Mouse (Mus musculus): ENCODE data around the gene Hipk3. TPM values are rescaled to one million over a fixed set of nuclear protein-coding genes. Genes with fewer than 3 reads are reported as not detected.
A peak's percentile ranks its signal among the peaks of the same experiment; 100 is the strongest.

Gene Hipk3
- polyA plus RNA-seq, 1 experiment from 2014 or later: 22.5 TPM

- no peak overlapping the region for H3K4me2 ChIP-seq (ENCODE audit: low read length)
- no peak overlapping the region for H3K9ac ChIP-seq (ENCODE audit: low read length)
- no peaks in the 10 kb centered on the region for H3K27me3 ChIP-seq (replicated peaks; ENCODE audit: control insufficient read depth, insufficient read depth, low read length)
- ATAC-seq (replicated peaks; ENCODE audit: low FRiP score, low TSS enrichment, low read depth): no peak
- H3K36me3 ChIP-seq (ENCODE audit: control insufficient read depth, insufficient read depth, low read length): peaks cover 3% of the 10 kb centered on the region
- 50% methylated on average over 1 of the region's 1 CpGs for WGBS
- H3K9me3 ChIP-seq (ENCODE audit: control insufficient read depth, low read length): no peaks in the 10 kb centered on the region
- DNase-seq (ENCODE audit: low spot score): no peak
- no peak overlapping the region for H3K27ac ChIP-seq (ENCODE audit: low read depth)
- no peak overlapping the region for H3K4me3 ChIP-seq (ENCODE audit: low read depth, low read length)
- H3K4me1 ChIP-seq (replicated peaks; ENCODE audit: control insufficient read depth, insufficient read depth, low read length): 0 out of 2 replicates have a peak, but pooled peaks cover 7% of the 10 kb centered on the region
These were observed 48.2 kb downstream of the Hipk3 start for GRCm38 (mm10) chr2:104446016-104446415.

GRCm38 (mm10) chr2:104444776-104445175, 49.5 kb downstream of the Hipk3 start:
- Histone ChIP-seq H3K4me1 (replicated peaks; ENCODE audit: control insufficient read depth, insufficient read depth, low read length) (0 out of 2 replicates have a peak, but pooled peaks cover 7% of the 10 kb centered on the region), H3K27ac (ENCODE audit: low read depth) (no peak overlapping the region), H3K9ac (ENCODE audit: low read length) (no peak overlapping the region), H3K27me3 (replicated peaks; ENCODE audit: control insufficient read depth, insufficient read depth, low read length) (no peaks in the 10 kb centered on the region), H3K4me2 (ENCODE audit: low read length) (no peak overlapping the region), H3K36me3 (ENCODE audit: control insufficient read depth, insufficient read depth, low read length) (peaks cover 15% of the 10 kb centered on the region), H3K9me3 (ENCODE audit: control insufficient read depth, low read length) (no peaks in the 10 kb centered on the region), H3K4me3 (ENCODE audit: low read depth, low read length) (no peak overlapping the region)
- 43% methylated on average over 2 of the region's 2 CpGs for WGBS
- ATAC-seq (replicated peaks; ENCODE audit: low FRiP score, low TSS enrichment, low read depth) (peak; percentile 68; the same call in 1 of the 2 replicates), DNase-seq (ENCODE audit: low spot score) (peak; percentile 60)

GRCm38 (mm10) chr2:104442341-104442740, 51.9 kb downstream of the Hipk3 start:
- no peak overlapping the region for H3K27ac ChIP-seq (ENCODE audit: low read depth)
- no peaks in the 10 kb centered on the region for H3K9me3 ChIP-seq (ENCODE audit: control insufficient read depth, low read length)
- 64% methylated on average over 4 of the region's 4 CpGs for WGBS
- no peak overlapping the region for H3K9ac ChIP-seq (ENCODE audit: low read length)
- H3K27me3 ChIP-seq (replicated peaks; ENCODE audit: control insufficient read depth, insufficient read depth, low read length): no peaks in the 10 kb centered on the region
- H3K36me3 ChIP-seq (ENCODE audit: control insufficient read depth, insufficient read depth, low read length): peaks cover 29% of the 10 kb centered on the region
- no peaks in the 10 kb centered on the region for H3K4me1 ChIP-seq (replicated peaks; ENCODE audit: control insufficient read depth, insufficient read depth, low read length)
- DNase-seq (ENCODE audit: low spot score) (no peak), ATAC-seq (replicated peaks; ENCODE audit: low FRiP score, low TSS enrichment, low read depth) (no peak)
- no peak overlapping the region for H3K4me3 ChIP-seq (ENCODE audit: low read depth, low read length)
- no peak overlapping the region for H3K4me2 ChIP-seq (ENCODE audit: low read length)

GRCm38 (mm10) chr2:104436226-104436625, 58.0 kb downstream of the Hipk3 start:
- no peaks in the 10 kb centered on the region for H3K27me3 ChIP-seq (replicated peaks; ENCODE audit: control insufficient read depth, insufficient read depth, low read length)
- H3K4me3 ChIP-seq (ENCODE audit: low read depth, low read length): no peak overlapping the region

GRCm38 (mm10) chr2:104431067-104431466, 63.2 kb downstream of the Hipk3 start:
- no peak overlapping the region for H3K4me2 ChIP-seq (ENCODE audit: low read length)
- H3K27me3 ChIP-seq (replicated peaks; ENCODE audit: control insufficient read depth, insufficient read depth, low read length): no peaks in the 10 kb centered on the region
- no peak overlapping the region for H3K4me3 ChIP-seq (ENCODE audit: low read depth, low read length)
- H3K36me3 ChIP-seq (ENCODE audit: control insufficient read depth, insufficient read depth, low read length): peaks cover 66% of the 10 kb centered on the region
- no peak overlapping the region for H3K9ac ChIP-seq (ENCODE audit: low read length)
- ATAC-seq (replicated peaks; ENCODE audit: low FRiP score, low TSS enrichment, low read depth) (no peak), DNase-seq (ENCODE audit: low spot score) (no peak)
- H3K4me1 ChIP-seq (replicated peaks; ENCODE audit: control insufficient read depth, insufficient read depth, low read length): no peaks in the 10 kb centered on the region
- 90% methylated on average over 6 of the region's 6 CpGs for WGBS
- no peak overlapping the region for H3K27ac ChIP-seq (ENCODE audit: low read depth)
- H3K9me3 ChIP-seq (ENCODE audit: control insufficient read depth, low read length): no peaks in the 10 kb centered on the region

More at GRCm38 (mm10) chr2:104436226-104436625, 58.0 kb downstream of the Hipk3 start:
- DNase-seq (ENCODE audit: low spot score) (no peak), ATAC-seq (replicated peaks; ENCODE audit: low FRiP score, low TSS enrichment, low read depth) (no peak)
- H3K4me2 ChIP-seq (ENCODE audit: low read length): no peak overlapping the region
- 93% methylated on average over 3 of the region's 3 CpGs for WGBS
- H3K9ac ChIP-seq (ENCODE audit: low read length): no peak overlapping the region
- H3K27ac ChIP-seq (ENCODE audit: low read depth): no peak overlapping the region
- H3K4me1 ChIP-seq (replicated peaks; ENCODE audit: control insufficient read depth, insufficient read depth, low read length): no peaks in the 10 kb centered on the region
- peaks cover 80% of the 10 kb centered on the region for H3K36me3 ChIP-seq (ENCODE audit: control insufficient read depth, insufficient read depth, low read length)
- no peaks in the 10 kb centered on the region for H3K9me3 ChIP-seq (ENCODE audit: control insufficient read depth, low read length)

GRCm38 (mm10) chr2:104430566-104430965, 63.7 kb downstream of the Hipk3 start:
- no peak for ATAC-seq (replicated peaks; ENCODE audit: low FRiP score, low TSS enrichment, low read depth)
- no peaks in the 10 kb centered on the region for H3K27me3 ChIP-seq (replicated peaks; ENCODE audit: control insufficient read depth, insufficient read depth, low read length)
- H3K9me3 ChIP-seq (ENCODE audit: control insufficient read depth, low read length): no peaks in the 10 kb centered on the region
- H3K4me2 ChIP-seq (ENCODE audit: low read length): no peak overlapping the region
- no peak for DNase-seq (ENCODE audit: low spot score)
- H3K27ac ChIP-seq (ENCODE audit: low read depth): no peak overlapping the region
- no peak overlapping the region for H3K4me3 ChIP-seq (ENCODE audit: low read depth, low read length)
- WGBS: 93% methylated on average over 5 of the region's 5 CpGs
- H3K9ac ChIP-seq (ENCODE audit: low read length): no peak overlapping the region
- H3K4me1 ChIP-seq (replicated peaks; ENCODE audit: control insufficient read depth, insufficient read depth, low read length): no peaks in the 10 kb centered on the region
- H3K36me3 ChIP-seq (ENCODE audit: control insufficient read depth, insufficient read depth, low read length): peaks cover 61% of the 10 kb centered on the region

- H3K27ac ChIP-seq (ENCODE audit: low read depth): no peak overlapping the region
- peaks cover 23% of the 10 kb centered on the region for H3K36me3 ChIP-seq (ENCODE audit: control insufficient read depth, insufficient read depth, low read length)
- H3K9ac ChIP-seq (ENCODE audit: low read length): no peak overlapping the region
- H3K4me3 ChIP-seq (ENCODE audit: low read depth, low read length): no peak overlapping the region
- H3K4me1 ChIP-seq (replicated peaks; ENCODE audit: control insufficient read depth, insufficient read depth, low read length): no peaks in the 10 kb centered on the region
- H3K27me3 ChIP-seq (replicated peaks; ENCODE audit: control insufficient read depth, insufficient read depth, low read length): no peaks in the 10 kb centered on the region
- no peak for ATAC-seq (replicated peaks; ENCODE audit: low FRiP score, low TSS enrichment, low read depth)
- H3K9me3 ChIP-seq (ENCODE audit: control insufficient read depth, low read length): no peaks in the 10 kb centered on the region
- 92% methylated on average over 3 of the region's 3 CpGs for WGBS
- DNase-seq (ENCODE audit: low spot score): no peak
- no peak overlapping the region for H3K4me2 ChIP-seq (ENCODE audit: low read length)
These were observed 68.1 kb downstream of the Hipk3 start for GRCm38 (mm10) chr2:104426112-104426511.

- ATAC-seq (replicated peaks; ENCODE audit: low FRiP score, low TSS enrichment, low read depth) (0 out of 2 replicates have a peak, but pooled peaks have one; percentile 40), DNase-seq (ENCODE audit: low spot score) (no peak)
- Histone ChIP-seq H3K9ac (ENCODE audit: low read length) (no peak overlapping the region), H3K4me1 (replicated peaks; ENCODE audit: control insufficient read depth, insufficient read depth, low read length) (no peaks in the 10 kb centered on the region), H3K27me3 (replicated peaks; ENCODE audit: control insufficient read depth, insufficient read depth, low read length) (no peaks in the 10 kb centered on the region), H3K36me3 (ENCODE audit: control insufficient read depth, insufficient read depth, low read length) (no peaks in the 10 kb centered on the region), H3K27ac (ENCODE audit: low read depth) (no peak overlapping the region), H3K4me3 (ENCODE audit: low read depth, low read length) (no peak overlapping the region), H3K4me2 (ENCODE audit: low read length) (no peak overlapping the region), H3K9me3 (ENCODE audit: control insufficient read depth, low read length) (no peaks in the 10 kb centered on the region)
- WGBS: 13% methylated on average over 1 of the region's 1 CpGs
These were observed 72.0 kb downstream of the Hipk3 start for GRCm38 (mm10) chr2:104422230-104422629.

GRCm38 (mm10) chr2:104420805-104421204, 73.4 kb downstream of the Hipk3 start:
- 73% methylated on average over 4 of the region's 4 CpGs for WGBS
- no peak overlapping the region for H3K27ac ChIP-seq (ENCODE audit: low read depth)
- no peaks in the 10 kb centered on the region for H3K36me3 ChIP-seq (ENCODE audit: control insufficient read depth, insufficient read depth, low read length)
- H3K4me1 ChIP-seq (replicated peaks; ENCODE audit: control insufficient read depth, insufficient read depth, low read length): no peaks in the 10 kb centered on the region
- H3K27me3 ChIP-seq (replicated peaks; ENCODE audit: control insufficient read depth, insufficient read depth, low read length): no peaks in the 10 kb centered on the region
- no peak overlapping the region for H3K4me3 ChIP-seq (ENCODE audit: low read depth, low read length)
- no peak overlapping the region for H3K4me2 ChIP-seq (ENCODE audit: low read length)
- ATAC-seq (replicated peaks; ENCODE audit: low FRiP score, low TSS enrichment, low read depth): no peak
- H3K9ac ChIP-seq (ENCODE audit: low read length): no peak overlapping the region
- H3K9me3 ChIP-seq (ENCODE audit: control insufficient read depth, low read length): no peaks in the 10 kb centered on the region
- DNase-seq (ENCODE audit: low spot score): no peak

Measured in intestine, embryonic 14.5 days (tissue).